Mouse (Mus musculus) embryonic fibroblast, embryonic 13.5 days (primary cell): ENCODE results near the gene Obsl1. TPM values are rescaled to one million over a fixed set of nuclear protein-coding genes. Genes with fewer than 3 reads are reported as not detected.
A peak's percentile ranks its signal among the peaks of the same experiment; 100 is the strongest.

Experiments
- H3K27ac ChIP-seq: 2 replicates; pipeline ENCODE4 v1.5.1; 2012; ENCODE audit warnings: low read length, control low read depth, inconsistent platforms; ENCODE audit not compliant: insufficient read depth
- H3K4me1 ChIP-seq: 2 replicates; pipeline ENCODE4 v1.6.1; 2011; ENCODE audit warnings: low read length; ENCODE audit not compliant: control insufficient read depth, insufficient read depth
- H3K4me3 ChIP-seq: 2 replicates; pipeline ENCODE4 v1.5.1; 2011; ENCODE audit warnings: mild to moderate bottlenecking, control low read depth, low read length; ENCODE audit not compliant: insufficient read depth
- CTCF ChIP-seq: IDR thresholded peaks from 2 replicates; pipeline ENCODE4 v1.5.1; 2011; ENCODE audit warnings: mild to moderate bottlenecking, control low read depth, low read length, moderate library complexity, borderline replicate concordance; ENCODE audit not compliant: insufficient read depth
- POLR2A ChIP-seq: IDR thresholded peaks from 2 replicates; pipeline ENCODE4 v1.6.1; 2011; ENCODE audit warnings: low read depth, mild to moderate bottlenecking, control low read depth, low read length, moderate library complexity
- polyA plus RNA-seq: library from polyadenylated mRNA; stranded (reverse); fragments of >200 nt; gene quantifications from 2 replicates; pipeline ENCODE4 v1.2.4, GENCODE M21; 2011; ENCODE audit warnings: low read depth; ENCODE audit not compliant: missing spikeins, insufficient read length

Gene Obsl1
- polyA plus RNA-seq, 1 experiment: 40.0 TPM

GRCm38 (mm10) chr1:75438782-75439181, 67.5 kb downstream of the Obsl1 start:
- Histone ChIP-seq H3K4me3 (no peak overlapping the region), H3K4me1 (no peaks in the 10 kb centered on the region), H3K27ac (no peak overlapping the region)
- TF ChIP-seq CTCF (no peak), POLR2A (no peak)

DNA sequence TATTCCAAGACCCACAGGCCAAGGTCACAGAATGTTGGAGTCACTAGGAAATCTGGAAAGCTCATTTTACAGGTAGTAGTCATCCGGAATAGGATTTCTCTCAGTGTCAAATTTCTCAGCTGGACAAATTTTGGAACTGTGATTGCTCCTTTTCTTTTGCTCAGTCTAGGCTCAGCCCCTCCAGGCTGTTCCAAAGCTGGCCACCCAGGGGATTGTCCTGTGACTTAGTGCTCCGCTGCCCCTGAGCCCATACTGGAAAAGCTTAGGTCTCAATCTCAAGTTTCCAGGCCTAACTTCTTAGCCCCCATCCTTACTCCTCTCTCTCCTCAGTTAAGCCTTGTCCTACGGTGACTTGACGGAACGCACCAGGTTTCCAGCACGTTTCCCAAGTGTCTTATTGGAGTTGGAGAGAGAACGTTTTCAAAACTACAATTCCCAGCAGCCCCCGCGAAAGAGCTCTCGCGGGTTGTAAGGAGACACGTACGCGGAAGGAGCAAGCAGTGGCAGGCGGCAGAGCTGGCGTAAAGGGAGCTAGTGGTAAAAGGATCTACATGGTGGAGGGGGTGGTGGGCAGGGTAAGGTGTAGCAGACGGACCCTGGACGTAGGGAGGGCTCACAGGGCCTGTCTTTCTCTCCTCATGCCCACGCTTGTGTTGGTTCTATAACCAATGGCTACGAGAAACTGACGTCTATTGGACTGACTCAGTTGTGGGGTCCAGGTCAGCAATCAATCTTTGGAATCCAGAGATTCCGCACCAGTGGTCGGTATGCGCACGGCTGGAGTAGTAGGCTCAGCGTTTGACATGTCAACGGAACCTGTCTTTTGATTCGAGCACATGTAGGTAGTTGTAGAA, 70.5 kb downstream of the Obsl1 start, which contains the start of gene Gmppa:
Gmppa (plus strand) TSS at position 456 of the 854 bp plus-strand sequence.
- Histone ChIP-seq H3K27ac (peak within 1 kb of the TSS; percentile 46), H3K4me1 (no peaks in the 10 kb centered on the region)

More for the DNA sequence above, 70.5 kb downstream of the Obsl1 start, which contains the start of gene Gmppa:
- peak within 1 kb of the TSS; percentile 84 for H3K4me3 ChIP-seq
- no peak for TF ChIP-seq CTCF
- TF ChIP-seq POLR2A: peak; percentile 95

Other genes with a start within 250 kb of the Obsl1 start
- 67.6 and 114 TPM in 2 replicates for gene Ptprn, start 241.9 kb downstream of the Obsl1 start, polyA plus RNA-seq
- gene Resp18, start 228.0 kb downstream of the Obsl1 start, polyA plus RNA-seq: not detected in 2 replicates
- gene Dnpep, start 188.5 kb downstream of the Obsl1 start, polyA plus RNA-seq: 79.7 and 96.9 TPM in 2 replicates
- 11.3 and 12.3 TPM in 2 replicates for gene Des, start 146.1 kb downstream of the Obsl1 start, polyA plus RNA-seq
- 54.2 and 56.4 TPM in 2 replicates for gene Speg, start 131.2 kb downstream of the Obsl1 start, polyA plus RNA-seq
- 70.6 and 77.6 TPM in 2 replicates for gene Gmppa, start 70.5 kb downstream of the Obsl1 start, polyA plus RNA-seq
- gene Asic4, start 56.0 kb downstream of the Obsl1 start, polyA plus RNA-seq: not detected in 2 replicates
- gene Chpf, start 27.1 kb downstream of the Obsl1 start, polyA plus RNA-seq: 68.1 and 82.3 TPM in 2 replicates
- gene Tmem198, start 26.9 kb downstream of the Obsl1 start, polyA plus RNA-seq: 0.70 and 1.2 TPM in 2 replicates
- gene Inha, start 625 bp upstream of the Obsl1 start, polyA plus RNA-seq: 3.5 and 5.5 TPM in 2 replicates
- 8.7 and 13.4 TPM in 2 replicates for gene Stk11ip, start 15.1 kb upstream of the Obsl1 start, polyA plus RNA-seq
- 15.2 and 19.9 TPM in 2 replicates for gene Slc4a3, start 39.8 kb upstream of the Obsl1 start, polyA plus RNA-seq